Mouse (Mus musculus) liver, embryonic 11.5 days (tissue): ENCODE measurements around the gene Tnrc6b. TPM values are rescaled to one million over a fixed set of nuclear protein-coding genes. Genes with fewer than 3 reads are reported as not detected.

Experiments used
- ATAC-seq: fragments of 200-750 bp; cut with Nextera tagmentation; replicated peaks from 2 replicates; pipeline ENCODE4 v1.8.0; 2017; ENCODE audit warnings: moderate number of reproducible peaks, mild to moderate bottlenecking, moderate TSS enrichment, moderate library complexity; ENCODE audit not compliant: low FRiP score
- DNase-seq: peaks from one replicate; pipeline ENCODE4 v3.0.0-alpha.2; 2017; ENCODE audit warnings: low spot score
- H3K27ac ChIP-seq: fragments of 300-500 bp; sonication (generic); 2 replicates; pipeline ENCODE4 v1.5.1; 2014; ENCODE audit warnings: mild to moderate bottlenecking, low read depth, low read length, control low read depth
- H3K27me3 ChIP-seq: fragments of 300-500 bp; sonication (generic); replicated peaks from 2 replicates; pipeline ENCODE4 v1.6.1; 2014; ENCODE audit warnings: low read length, mixed read lengths; ENCODE audit not compliant: control insufficient read depth, insufficient read depth
- H3K36me3 ChIP-seq: fragments of 300-500 bp; sonication (generic); 2 replicates; pipeline ENCODE4 v1.6.1; 2014; ENCODE audit warnings: mild to moderate bottlenecking, low read length, moderate library complexity, mixed read lengths; ENCODE audit not compliant: control insufficient read depth, insufficient read depth
- H3K4me1 ChIP-seq: fragments of 300-500 bp; sonication (generic); replicated peaks from 2 replicates; pipeline ENCODE4 v1.6.1; 2014; ENCODE audit warnings: low read length, mixed read lengths; ENCODE audit not compliant: control insufficient read depth, insufficient read depth
- H3K4me2 ChIP-seq: fragments of 300-500 bp; sonication (generic); 2 replicates; pipeline ENCODE4 v1.6.1; 2014; ENCODE audit warnings: mild to moderate bottlenecking, control low read depth, moderate library complexity
- H3K4me3 ChIP-seq: fragments of 300-500 bp; sonication (generic); 2 replicates; pipeline ENCODE4 v1.5.1; 2014; ENCODE audit warnings: low read depth, low read length, control low read depth
- H3K9ac ChIP-seq: fragments of 300-500 bp; sonication (generic); 2 replicates; pipeline ENCODE4 v1.6.1; 2014; ENCODE audit warnings: low read depth, low read length, control low read depth
- H3K9me3 ChIP-seq: fragments of 300-500 bp; sonication (generic); 2 replicates; pipeline ENCODE4 v1.6.1; 2016; ENCODE audit warnings: low read length, inconsistent platforms, mixed read lengths; ENCODE audit not compliant: control insufficient read depth
- WGBS: fragments of 180-500 bp; shearing (Covaris S2); extraction: QIAGEN DNeasy Blood & Tissue Kit; methylation state at CpG from one replicate; pipeline ENCODE4 v1.1.7; 2014; 5-methylcytosine and 5-hydroxymethylcytosine counted together
- polyA plus RNA-seq: library from polyadenylated mRNA; unstranded; fragments of >200 nt; fragmentation: Nextera tagmentation; extraction: Ambion mirVana; gene quantifications from 2 replicates; pipeline ENCODE4 v1.2.1, GENCODE M21; 2014

Gene Tnrc6b
- polyA plus RNA-seq, 1 experiment from 2014 or later = 18.5 TPM

GRCm38 (mm10) chr15:80798367-80799073, 87.4 kb downstream of the Tnrc6b start:
- Histone ChIP-seq H3K9ac (peak overlapping the region; percentile 86), H3K36me3 (no peaks in the 10 kb centered on the region), H3K27ac (peak overlapping the region; percentile 95), H3K4me1 (peaks cover 28% of the 10 kb centered on the region), H3K4me2 (peak overlapping the region; percentile 83), H3K27me3 (no peaks in the 10 kb centered on the region), H3K4me3 (peak overlapping the region; percentile 68), H3K9me3 (no peaks in the 10 kb centered on the region)
- peak; percentile 75 for DNase-seq
- WGBS = under 1% methylated on average over 17 of the region's 17 CpGs
- ATAC-seq = peak; percentile 77

DNA sequence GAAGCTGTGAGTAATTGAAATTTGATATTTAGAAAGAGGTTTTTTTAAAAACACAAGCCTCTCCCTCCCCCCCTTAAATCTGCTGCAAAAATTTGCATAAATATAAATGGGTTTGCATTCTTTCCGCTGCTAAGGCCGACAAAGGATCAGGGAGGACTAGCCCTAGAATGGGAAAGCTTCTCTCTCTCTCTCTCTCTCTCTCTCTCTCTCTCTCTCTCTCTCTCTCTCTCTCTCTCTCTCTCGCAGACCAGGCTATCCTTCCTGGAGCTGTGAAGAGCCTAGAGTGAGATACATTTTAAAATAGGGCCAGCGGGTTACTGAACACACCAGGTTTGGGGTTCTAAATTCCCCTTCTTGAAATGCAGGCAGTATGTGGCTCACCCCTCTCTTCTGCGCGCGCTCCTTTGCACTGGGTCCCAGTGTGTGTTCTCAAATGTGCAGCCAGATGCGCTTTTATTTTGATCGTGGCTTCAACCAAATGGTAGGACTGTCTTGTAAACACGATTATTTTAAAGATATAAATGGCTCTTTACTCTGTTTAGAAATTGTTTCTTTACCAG, 88.0 kb downstream of the Tnrc6b start:
- WGBS = under 1% methylated on average over 10 of the region's 10 CpGs
- DNase-seq = peak; percentile 66

GRCm38 (mm10) chr15:80799634-80800137, 88.6 kb downstream of the Tnrc6b start:
- H3K36me3 ChIP-seq = no peaks in the 10 kb centered on the region
- ATAC-seq (peak; percentile 70), DNase-seq (peak; percentile 67)
- WGBS = 1% methylated on average over 10 of the region's 10 CpGs
- H3K9ac ChIP-seq = peak overlapping the region; percentile 86
- H3K4me1 ChIP-seq = peaks cover 37% of the 10 kb centered on the region
- H3K4me3 ChIP-seq = peak overlapping the region; percentile 68
- H3K27me3 ChIP-seq = no peaks in the 10 kb centered on the region
- H3K4me2 ChIP-seq = peak overlapping the region; percentile 67
- H3K27ac ChIP-seq = peak overlapping the region; percentile 95
- H3K9me3 ChIP-seq = no peaks in the 10 kb centered on the region

More for the DNA sequence above, 88.0 kb downstream of the Tnrc6b start:
- Histone ChIP-seq H3K4me3 (peak overlapping the region; percentile 68), H3K9ac (peak overlapping the region; percentile 86), H3K27ac (peak overlapping the region; percentile 95), H3K9me3 (no peaks in the 10 kb centered on the region), H3K27me3 (no peaks in the 10 kb centered on the region), H3K4me2 (peak overlapping the region; percentile 67), H3K4me1 (peaks cover 33% of the 10 kb centered on the region), H3K36me3 (no peaks in the 10 kb centered on the region)
- ATAC-seq = peak; percentile 56

DNA sequence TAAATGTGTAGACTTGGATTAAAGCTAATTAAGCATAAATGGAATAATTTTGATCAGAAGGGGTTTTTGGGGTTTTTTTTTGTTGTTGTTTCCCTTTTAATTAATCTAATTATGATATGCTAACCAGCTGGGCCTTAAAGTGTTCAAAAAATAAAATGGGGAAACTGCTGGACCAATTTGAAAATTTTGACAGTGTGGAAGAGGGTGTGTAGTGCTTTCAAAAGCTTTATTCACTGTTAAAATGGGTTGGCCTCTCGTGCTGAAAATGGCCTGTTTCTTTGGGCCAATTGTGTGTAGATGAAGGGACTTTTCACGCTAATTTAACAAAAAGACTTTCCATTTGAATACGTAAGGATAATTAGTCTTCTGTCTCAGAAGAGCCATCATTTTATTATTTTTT, 89.1 kb downstream of the Tnrc6b start:
- H3K36me3 ChIP-seq = no peaks in the 10 kb centered on the region

GRCm38 (mm10) chr15:80800765-80801164, 89.7 kb downstream of the Tnrc6b start:
- Histone ChIP-seq H3K4me1 (peaks cover 40% of the 10 kb centered on the region), H3K9me3 (no peaks in the 10 kb centered on the region), H3K36me3 (no peaks in the 10 kb centered on the region), H3K4me2 (peak overlapping the region; percentile 67), H3K9ac (peak overlapping the region; percentile 54), H3K27me3 (no peaks in the 10 kb centered on the region), H3K4me3 (peak overlapping the region; percentile 68), H3K27ac (peak overlapping the region; percentile 73)
- DNase-seq (peak; percentile 33), ATAC-seq (no peak)
- WGBS = 10% methylated on average over 4 of the region's 4 CpGs

More for the DNA sequence above, 89.1 kb downstream of the Tnrc6b start:
- ATAC-seq (no peak), DNase-seq (no peak)
- H3K27me3 ChIP-seq = no peaks in the 10 kb centered on the region
- peaks cover 40% of the 10 kb centered on the region for H3K4me1 ChIP-seq
- H3K9me3 ChIP-seq = no peaks in the 10 kb centered on the region
- WGBS = 27% methylated on average over 3 of the region's 3 CpGs
- peak overlapping the region; percentile 54 for H3K9ac ChIP-seq
- no peak overlapping the region for H3K27ac ChIP-seq
- H3K4me3 ChIP-seq = peak overlapping the region; percentile 68
- H3K4me2 ChIP-seq = peak overlapping the region; percentile 67

- no peak for DNase-seq
- peak; percentile 74 for ATAC-seq
- Histone ChIP-seq H3K9ac (peak overlapping the region; percentile 54), H3K27ac (peak overlapping the region; percentile 77), H3K4me3 (peak overlapping the region; percentile 68; the same call in 1 of the 2 replicates), H3K4me1 (peaks cover 47% of the 10 kb centered on the region), H3K27me3 (no peaks in the 10 kb centered on the region), H3K9me3 (no peaks in the 10 kb centered on the region), H3K4me2 (peak overlapping the region; percentile 67), H3K36me3 (no peaks in the 10 kb centered on the region)
- 21% methylated on average over 1 of the region's 1 CpGs for WGBS
These were observed 90.5 kb downstream of the Tnrc6b start for GRCm38 (mm10) chr15:80801597-80801996.

DNA sequence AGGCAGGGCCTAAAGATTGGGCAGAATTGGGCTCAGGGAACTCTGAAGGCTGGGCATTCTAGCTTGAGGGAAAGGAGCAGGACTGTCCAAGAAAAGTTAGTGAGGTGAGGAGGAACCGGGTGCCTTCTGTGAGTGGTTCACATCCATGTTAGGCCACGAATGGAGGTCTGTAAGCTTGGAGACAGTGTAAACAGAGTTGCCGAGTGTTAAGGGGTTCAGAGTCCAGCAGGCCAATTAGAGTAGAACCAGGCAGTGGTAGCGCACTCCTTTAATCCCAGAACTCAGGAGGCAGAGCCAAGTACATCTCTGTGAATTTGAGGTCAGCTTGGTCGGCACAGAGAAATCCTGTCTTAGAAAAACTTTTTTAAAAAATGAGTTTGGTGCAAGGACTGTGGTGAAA, 96.0 kb downstream of the Tnrc6b start:
- 58% methylated on average over 5 of the region's 5 CpGs for WGBS
- Histone ChIP-seq H3K4me2 (peak overlapping the region; percentile 45), H3K9me3 (no peaks in the 10 kb centered on the region), H3K27me3 (no peaks in the 10 kb centered on the region), H3K4me3 (no peak overlapping the region), H3K36me3 (no peaks in the 10 kb centered on the region), H3K9ac (no peak overlapping the region), H3K27ac (peak overlapping the region; percentile 13; the same call in 1 of the 2 replicates), H3K4me1 (peaks cover 53% of the 10 kb centered on the region)
- DNase-seq (no peak), ATAC-seq (peak; percentile 38; the same call in 1 of the 2 replicates)

- DNase-seq (no peak), ATAC-seq (no peak)
- H3K27me3 ChIP-seq = no peaks in the 10 kb centered on the region
- no peak overlapping the region; the same call in 1 of the 2 replicates for H3K27ac ChIP-seq
- H3K4me3 ChIP-seq = no peak overlapping the region
- H3K4me2 ChIP-seq = no peak overlapping the region
- H3K9ac ChIP-seq = no peak overlapping the region
- WGBS = 84% methylated on average over 3 of the region's 3 CpGs
- H3K4me1 ChIP-seq = peaks cover 51% of the 10 kb centered on the region
- H3K9me3 ChIP-seq = no peaks in the 10 kb centered on the region
- H3K36me3 ChIP-seq = no peaks in the 10 kb centered on the region
These were observed 99.1 kb downstream of the Tnrc6b start for GRCm38 (mm10) chr15:80810226-80810625.
